Mouse (Mus musculus): ENCODE data around the gene Vmn1r86.
"Not testable (repeated sequence)": the region's sequence is repeated elsewhere in the genome, so short reads cannot be mapped to it uniquely, and the experiment has no call there.

The Vmn1r86 gene

GRCm38 (mm10) chr7:13119817-13120216 is at the start of gene Vmn1r86:
Gene Vmn1r86 (minus strand): TSS chr7:13119917.
- in situ Hi-C loops (cut with MboI, MseI): no loop called here

GRCm38 (mm10) chr7:13159268-13159667 is 39.6 kb upstream of the Vmn1r86 start, which contains the start of gene Vmn1r88:
Gene Vmn1r88 (plus strand): TSS chr7:13159568.
- in situ Hi-C loops (cut with MboI, MseI): no loop called here

GRCm38 (mm10) chr7:13140057-13140456 is 20.3 kb upstream of the Vmn1r86 start, which contains the start of gene Vmn1r87:
Gene Vmn1r87 (minus strand): TSS chr7:13140157.
- in situ Hi-C loops (cut with MboI, MseI): no loop called here

- in situ Hi-C loops (cut with MboI, MseI): no loop called here
Observed at GRCm38 (mm10) chr7:13137340-13137739, 17.6 kb upstream of the Vmn1r86 start.

GRCm38 (mm10) chr7:13131856-13132255 is 12.1 kb upstream of the Vmn1r86 start:
- in situ Hi-C loops (cut with MboI, MseI): no loop called here

GRCm38 (mm10) chr7:13123554-13124153 is 3.9 kb upstream of the Vmn1r86 start:
- in situ Hi-C loops (cut with MboI, MseI): not testable (repeated sequence)

GRCm38 (mm10) chr7:13095073-13095472 is 24.6 kb downstream of the Vmn1r86 start, which contains the start of gene Vmn1r85:
Gene Vmn1r85 (minus strand): TSS chr7:13095173.
- in situ Hi-C loops (cut with MboI, MseI): loop anchor here (25.0 kb wide), 1 partner anchor 633 kb away; no protein-coding TSS in a partner anchor

GRCm38 (mm10) chr7:13072293-13072692 is 47.4 kb downstream of the Vmn1r86 start:
- in situ Hi-C loops (cut with MboI, MseI): no loop called here

GRCm38 (mm10) chr7:13063399-13063798 is 56.3 kb downstream of the Vmn1r86 start:
- in situ Hi-C loops (cut with MboI, MseI): not testable (repeated sequence)

- in situ Hi-C loops (cut with MboI, MseI): no loop called here
Observed at GRCm38 (mm10) chr7:13059536-13059935, 60.2 kb downstream of the Vmn1r86 start.

GRCm38 (mm10) chr7:13056913-13057700 is 62.6 kb downstream of the Vmn1r86 start:
- in situ Hi-C loops (cut with MboI, MseI): no loop called here

GRCm38 (mm10) chr7:13054287-13055010 is 65.3 kb downstream of the Vmn1r86 start, which contains the start of gene Mzf1:
Gene Mzf1 (minus strand): TSS chr7:13054764.
- in situ Hi-C loops (cut with MboI, MseI): no loop called here

- in situ Hi-C loops (cut with MboI, MseI): no loop called here
Observed at GRCm38 (mm10) chr7:13053961-13054286, 65.8 kb downstream of the Vmn1r86 start.

- in situ Hi-C loops (cut with MboI, MseI): no loop called here
Observed at GRCm38 (mm10) chr7:13053501-13053900, 66.2 kb downstream of the Vmn1r86 start.

- in situ Hi-C loops (cut with MboI, MseI): no loop called here
Observed at GRCm38 (mm10) chr7:13053001-13053400, 66.7 kb downstream of the Vmn1r86 start.

All from regulatory T cell (primary cell).